Mouse (Mus musculus) ES-Bruce4 (cell line): ENCODE measurements around the gene Ric8b.

Experiments used
- CTCF ChIP-seq: IDR thresholded peaks from one replicate; pipeline ENCODE4 v1.8.1; 2011; ENCODE audit warnings: low read depth, low read length
- POLR2A ChIP-seq: IDR thresholded peaks from one replicate; pipeline ENCODE4 v1.8.1; 2011; ENCODE audit warnings: low read length; ENCODE audit not compliant: insufficient read depth

DNA sequence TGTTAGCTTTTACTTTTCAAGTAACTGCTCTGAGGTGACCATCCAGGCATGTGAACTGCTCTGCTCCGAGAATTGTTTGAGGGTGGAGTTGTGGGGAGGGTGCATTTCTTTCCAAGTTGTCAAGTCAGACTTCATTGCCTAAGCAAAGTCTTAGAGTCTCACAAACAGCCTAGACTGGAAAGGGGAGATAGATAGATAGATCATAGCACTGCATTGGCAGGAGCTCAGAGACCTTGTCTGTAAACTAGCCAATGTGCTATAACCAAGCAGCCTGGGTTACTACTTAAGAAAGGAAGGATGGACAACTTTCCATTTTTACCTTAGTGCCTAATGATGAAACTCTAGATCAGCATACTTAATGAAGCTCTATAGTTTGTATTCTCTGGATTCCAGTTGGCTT, 22.9 kb downstream of the Ric8b start:
- TF ChIP-seq POLR2A (no peak), CTCF (no peak)
